Mouse (Mus musculus) kidney, postnatal 25 days (tissue): ENCODE data around the gene Rcsd1.

ENCODE experiments used
- DNase-seq, 2 experiments: peaks; one replicate each; pipeline ENCODE4 v3.0.0; 2021; ENCODE audit warnings: mixed read lengths in 2 of 2

The Rcsd1 gene

DNA sequence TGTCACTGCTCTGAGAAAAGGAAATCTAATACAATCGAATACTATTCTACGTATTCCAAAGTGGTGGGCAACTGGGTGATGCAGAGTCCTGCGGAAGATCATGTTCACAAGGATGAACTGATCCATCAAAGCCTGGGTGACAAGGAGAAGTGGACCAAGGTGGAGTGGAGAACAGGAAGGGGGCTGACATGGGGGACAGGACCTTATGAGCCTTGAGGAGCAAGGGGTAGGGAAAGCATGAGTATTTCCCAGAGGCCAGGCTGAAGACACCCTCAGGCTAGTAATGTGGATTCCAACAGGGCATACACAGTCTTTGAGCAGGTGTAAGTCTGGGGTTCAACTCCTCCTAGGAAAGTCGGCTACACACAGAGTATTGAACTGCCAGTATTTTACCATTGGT, 6.9 kb upstream of the Rcsd1 start:
- no peak for DNase-seq

GRCm38 (mm10) chr1:165713798-165714197, 4.2 kb upstream of the Rcsd1 start:
- no peak for DNase-seq

DNA sequence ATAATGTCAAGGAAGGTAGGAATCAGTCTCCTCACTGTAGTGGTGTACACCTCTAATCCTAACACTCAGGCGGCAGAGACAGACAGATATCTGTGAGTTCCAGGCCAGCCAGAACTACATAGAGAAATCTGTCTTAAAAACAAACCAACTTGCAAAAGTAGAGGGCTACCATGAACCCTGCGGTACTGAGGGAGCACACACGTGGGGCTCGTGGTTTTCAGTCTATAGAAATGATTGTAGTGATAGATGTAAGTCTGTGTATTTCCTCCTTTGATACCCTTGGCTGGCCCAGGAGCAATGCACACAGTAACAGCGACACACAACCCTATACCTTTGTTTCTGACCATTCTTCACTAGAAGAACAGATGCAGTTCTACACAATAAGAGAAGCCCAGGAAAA, 2.4 kb upstream of the Rcsd1 start:
- DNase-seq, result no peak

DNA sequence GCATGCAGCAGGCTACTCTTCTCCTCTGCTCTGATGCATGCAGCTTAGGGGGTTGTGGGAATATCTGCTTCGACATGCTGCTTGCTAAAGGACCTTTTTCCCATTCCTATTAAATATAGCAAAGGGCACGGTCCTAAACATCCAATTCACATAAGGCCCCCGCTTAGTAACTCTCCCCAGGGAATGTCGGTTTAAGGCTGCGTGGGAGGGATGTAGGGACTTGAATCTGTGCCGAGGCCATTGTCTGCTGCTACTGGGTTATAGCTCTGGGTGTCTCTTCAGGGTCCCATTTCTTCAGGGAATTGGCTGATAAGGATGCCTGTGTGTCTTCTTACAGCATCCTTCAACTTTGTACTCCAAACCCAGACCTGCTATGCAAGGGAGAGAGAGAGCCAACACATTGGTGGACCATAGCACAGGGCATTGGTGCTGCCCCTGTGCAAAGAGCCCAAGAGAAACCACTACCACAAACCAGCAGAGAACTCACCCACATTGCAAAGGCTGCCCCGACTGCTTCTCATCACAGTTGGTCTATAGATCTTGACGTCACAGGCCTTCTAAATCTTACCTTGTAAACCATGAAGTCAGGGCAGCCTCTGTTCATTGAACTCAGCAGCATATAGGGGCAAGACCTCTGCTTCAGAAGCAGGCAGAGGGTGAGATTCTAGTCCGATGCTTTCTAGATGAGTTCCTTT, 724 bp downstream of the Rcsd1 start:
- DNase-seq, result no peak

- DNase-seq, result peak; percentile 74 to 87
Observed at GRCm38 (mm10) chr1:165707640-165708322, 1.8 kb downstream of the Rcsd1 start.

DNA sequence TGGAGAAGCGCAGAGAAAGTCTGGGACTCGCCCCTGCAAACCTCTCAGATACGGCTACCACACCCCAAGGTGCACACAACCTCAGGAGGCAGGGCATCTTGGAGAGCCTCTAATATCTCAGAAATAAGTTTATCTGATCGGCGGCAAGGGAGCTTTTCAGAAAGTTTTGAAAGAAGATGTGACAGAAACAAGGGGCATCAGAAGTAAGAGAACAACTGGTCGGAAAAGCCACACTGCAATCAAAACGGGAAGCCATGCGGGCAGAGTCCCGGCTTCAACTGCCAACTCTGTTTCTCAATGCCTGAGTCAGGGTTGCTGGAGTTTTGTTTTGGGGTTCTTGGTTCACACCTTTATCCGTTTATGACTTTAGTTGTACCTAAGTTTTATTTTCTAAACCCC, 2.3 kb downstream of the Rcsd1 start:
- no peak for DNase-seq

- no peak for DNase-seq
Observed at GRCm38 (mm10) chr1:165706492-165706891, 3.1 kb downstream of the Rcsd1 start.

- no peak for DNase-seq
Observed at GRCm38 (mm10) chr1:165705868-165706348, 3.6 kb downstream of the Rcsd1 start.

DNA sequence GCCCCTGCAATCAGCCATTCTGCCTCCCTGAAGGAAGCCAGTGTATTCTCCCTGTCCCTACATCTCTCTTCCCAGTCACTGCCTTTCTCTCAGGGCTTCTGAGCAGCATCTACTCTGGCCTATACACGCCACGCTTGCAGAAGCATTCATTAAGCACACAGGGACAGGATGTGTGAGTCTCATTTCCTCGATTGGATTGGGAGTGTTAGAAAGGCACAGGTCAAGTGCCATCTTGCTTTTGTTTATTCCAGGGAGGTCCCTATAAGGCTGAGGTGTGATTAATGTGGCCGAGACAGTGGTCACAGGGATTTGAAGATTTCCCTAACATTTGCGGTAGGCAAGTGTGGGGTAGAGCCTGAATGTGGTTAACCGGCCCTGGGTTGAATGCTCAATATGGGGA, 4.2 kb downstream of the Rcsd1 start:
- no peak for DNase-seq

GRCm38 (mm10) chr1:165704841-165705240, 4.7 kb downstream of the Rcsd1 start:
- DNase-seq, result no peak

GRCm38 (mm10) chr1:165702221-165703031, 7.1 kb downstream of the Rcsd1 start:
- DNase-seq, result peak in 1 of 2 experiments; percentile 53

GRCm38 (mm10) chr1:165701562-165701961, 8.0 kb downstream of the Rcsd1 start:
- no peak for DNase-seq

- DNase-seq, result peak in 1 of 2 experiments; percentile 62
Observed at GRCm38 (mm10) chr1:165700933-165701518, 8.5 kb downstream of the Rcsd1 start.

DNA sequence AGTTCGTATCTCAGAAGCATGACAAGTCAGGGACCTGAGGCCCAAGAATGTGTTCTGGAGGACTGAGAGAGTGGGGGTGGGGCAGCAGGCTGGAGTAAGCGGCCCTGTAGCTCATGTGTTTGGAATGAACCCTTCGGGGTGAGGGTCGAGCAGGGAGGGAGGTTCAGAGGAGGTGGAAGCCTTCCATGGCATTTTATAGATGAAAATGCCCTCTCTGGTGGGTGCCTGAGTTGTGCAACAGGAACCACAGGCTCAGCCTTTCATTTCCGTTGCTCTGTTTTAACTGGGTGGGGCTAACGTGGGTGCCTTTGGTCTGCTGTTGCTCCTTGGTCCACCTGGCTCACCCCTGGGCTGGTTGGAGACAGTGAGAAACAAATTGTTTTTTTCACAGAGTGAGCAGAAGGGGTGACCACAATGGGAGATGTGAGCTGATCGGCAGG, 9.2 kb downstream of the Rcsd1 start:
- no peak for DNase-seq

GRCm38 (mm10) chr1:165697701-165698100, 11.9 kb downstream of the Rcsd1 start:
- no peak for DNase-seq

- no peak for DNase-seq
Observed at GRCm38 (mm10) chr1:165696870-165697269, 12.7 kb downstream of the Rcsd1 start.

GRCm38 (mm10) chr1:165696040-165696439, 13.5 kb downstream of the Rcsd1 start:
- no peak for DNase-seq

GRCm38 (mm10) chr1:165695392-165696014, 14.1 kb downstream of the Rcsd1 start:
- DNase-seq, result no peak

- DNase-seq, result no peak
Observed at GRCm38 (mm10) chr1:165693856-165694255, 15.7 kb downstream of the Rcsd1 start.

DNA sequence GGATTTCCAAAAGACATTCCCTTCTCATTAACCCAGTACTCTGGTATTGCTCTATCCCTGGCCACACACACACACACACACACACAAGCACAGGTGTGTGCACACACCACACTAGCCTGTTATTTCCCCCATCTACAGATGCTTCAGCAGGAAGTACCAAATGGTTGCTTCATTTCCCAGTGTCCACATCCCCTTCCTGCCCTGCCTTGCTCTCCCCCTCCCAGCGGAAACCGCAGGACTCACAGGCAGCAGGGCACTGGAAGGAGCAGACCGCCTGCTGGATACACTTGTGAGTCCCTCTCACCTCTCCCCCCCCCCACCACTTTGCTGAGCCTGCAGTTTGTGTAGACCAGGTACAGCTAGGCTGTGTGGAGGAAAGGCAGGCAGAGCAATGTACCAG, 18.0 kb downstream of the Rcsd1 start:
- DNase-seq, result peak; percentile 64 to 86

DNA sequence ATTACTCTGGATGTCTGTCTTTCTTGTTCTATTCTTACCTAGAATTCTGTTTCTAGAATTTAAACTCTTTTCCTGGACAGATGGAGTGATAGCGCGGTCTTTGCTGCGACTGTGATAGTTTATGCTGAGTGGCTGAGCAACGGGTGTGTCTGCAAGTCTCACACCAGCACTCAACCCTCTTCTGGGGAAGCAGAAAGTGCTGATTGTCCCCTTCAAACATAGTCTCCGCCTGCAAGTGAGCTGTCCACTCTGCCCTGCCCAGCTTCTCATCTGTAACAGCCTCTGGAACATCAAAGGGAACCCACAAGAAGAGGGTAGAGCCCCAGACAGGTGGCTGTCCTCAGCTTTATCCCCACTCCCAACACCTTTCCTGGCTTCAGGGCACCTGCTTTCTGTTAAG, 19.7 kb downstream of the Rcsd1 start:
- DNase-seq, result no peak

DNA sequence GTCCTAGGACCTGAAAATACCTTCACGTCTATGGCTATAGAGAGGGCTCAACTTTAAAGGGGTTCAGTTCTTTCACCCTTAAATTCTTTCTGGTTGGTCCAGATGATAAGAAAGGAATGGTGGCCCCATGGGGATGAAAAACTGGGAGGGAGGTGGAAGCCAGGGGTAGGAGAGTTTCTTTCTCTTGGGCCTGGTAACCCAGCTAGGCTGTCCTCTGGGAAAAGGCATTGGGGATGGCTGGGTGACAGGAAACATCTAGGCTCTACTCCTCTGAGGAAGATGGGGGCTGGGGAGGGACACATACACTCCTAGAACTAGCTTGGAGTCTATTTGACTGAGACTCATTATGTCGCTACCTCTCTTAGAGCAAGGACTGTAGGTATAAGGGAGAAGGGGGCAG, 21.7 kb downstream of the Rcsd1 start:
- DNase-seq, result no peak

GRCm38 (mm10) chr1:165686963-165687362, 22.6 kb downstream of the Rcsd1 start:
- DNase-seq, result peak in 1 of 2 experiments; percentile 46
